Mouse (Mus musculus) C2C12 (cell line): Measurements from ENCODE around the gene Gpr62.

Source experiments
- CEBPB ChIP-seq: IDR thresholded peaks from one replicate; pipeline ENCODE4 v1.6.1; 2011; ENCODE audit warnings: low read depth, mild to moderate bottlenecking, control low read depth, moderate library complexity
- CTCF ChIP-seq: IDR thresholded peaks from one replicate; pipeline ENCODE4 v1.5.1; 2011; ENCODE audit not compliant: control insufficient read depth, insufficient read depth, insufficient read length
- MAX ChIP-seq: IDR thresholded peaks from one replicate; pipeline ENCODE4 v1.6.1; 2011; ENCODE audit warnings: mild to moderate bottlenecking, control low read depth
- MYOG ChIP-seq: IDR thresholded peaks from one replicate; pipeline ENCODE4 v1.6.1; 2011; ENCODE audit not compliant: control insufficient read depth, insufficient read length; ENCODE audit errors: extremely low read depth
- USF1 ChIP-seq: IDR thresholded peaks from one replicate; pipeline ENCODE4 v1.6.1; 2011; ENCODE audit warnings: low read depth, mild to moderate bottlenecking, control low read depth, moderate library complexity

- TF ChIP-seq CTCF (no peak), CEBPB (no peak), USF1 (no peak), MAX (no peak), MYOG (no peak)
These were observed 3.3 kb downstream of the Gpr62 start for GRCm38 (mm10) chr9:106462430-106462800.
